Mouse (Mus musculus): ENCODE results near the gene Peli2. TPM values are rescaled to one million over a fixed set of nuclear protein-coding genes. Genes with fewer than 3 reads are reported as not detected.

Gene Peli2
- total and polyA plus RNA-seq, 3 experiments: not detected

GRCm38 (mm10) chr14:48098253-48098652 is 22.4 kb upstream of the Peli2 start:
- DNase-seq (ENCODE audit: extremely low read depth): no peak
- H3K9ac ChIP-seq (ENCODE audit: insufficient read depth, low read depth): no peak overlapping the region
- in situ Hi-C loops (cut with MboI; ENCODE audit: low pct_ligation_motif_present, low pct_unique_long_range_greater_than_20kb, low sequenced_read_pairs) (no loop called here), dilution Hi-C loops (cut with MboI; ENCODE audit: extremely low pct_ligation_motif_present, extremely low pct_unique_long_range_greater_than_20kb, low sequenced_read_pairs) (no loop called here)
- no peaks in the 10 kb centered on the region for H3K4me1 ChIP-seq (ENCODE audit: control insufficient read depth in 1 of 2, insufficient read depth in 2 of 2)
- H3K4me3 ChIP-seq (replicated peaks in 1 of 3; ENCODE audit: low read depth in 2 of 3, low read length in 2 of 3, poor library complexity in 1 of 3): no peak overlapping the region
- TF ChIP-seq CHD2 (IDR thresholded peaks at IDR 0.05; ENCODE audit: low read length): no peak
- TF ChIP-seq E2F4 (IDR thresholded peaks at IDR 0.05; ENCODE audit: insufficient replicate concordance, low read depth, low read length): no peak
- TF ChIP-seq MAFK (IDR thresholded peaks at IDR 0.05; ENCODE audit: insufficient replicate concordance, low read length): no peak
- no peak for TF ChIP-seq ELF1 (IDR thresholded peaks at IDR 0.05; ENCODE audit: low read depth, low read length)
- no peak for TF ChIP-seq MYC (IDR thresholded peaks at IDR 0.05; ENCODE audit: low read depth, low read length)
- H3K27ac ChIP-seq (ENCODE audit: insufficient read depth, low read depth): no peak overlapping the region
- H3K27me3 ChIP-seq (replicated peaks): no peaks in the 10 kb centered on the region
- H3K36me3 ChIP-seq (replicated peaks in 1 of 2; ENCODE audit: control insufficient read depth in 1 of 2, insufficient read depth in 1 of 2, low read length in 1 of 2): no peaks in the 10 kb centered on the region
- H3K4me2 ChIP-seq (ENCODE audit: insufficient read depth, low read depth, poor library complexity, severe bottlenecking): no peak overlapping the region
- no peaks in the 10 kb centered on the region for H3K9me3 ChIP-seq (replicated peaks; ENCODE audit: low read length)
- no peaks in the 10 kb centered on the region for H3K79me2 ChIP-seq (replicated peaks; ENCODE audit: control insufficient read depth, extremely low read depth, insufficient read depth, poor library complexity, severe bottlenecking)

- Histone ChIP-seq H3K27me3 (replicated peaks) (no peaks in the 10 kb centered on the region), H3K9me3 (replicated peaks; ENCODE audit: low read length) (no peaks in the 10 kb centered on the region), H3K4me2 (ENCODE audit: insufficient read depth, low read depth, poor library complexity, severe bottlenecking) (no peak overlapping the region), H3K79me2 (replicated peaks; ENCODE audit: control insufficient read depth, extremely low read depth, insufficient read depth, poor library complexity, severe bottlenecking) (no peaks in the 10 kb centered on the region), H3K27ac (ENCODE audit: insufficient read depth, low read depth) (no peak overlapping the region), H3K36me3 (replicated peaks in 1 of 2; ENCODE audit: control insufficient read depth in 1 of 2, insufficient read depth in 1 of 2, low read length in 1 of 2) (no peaks in the 10 kb centered on the region), H3K4me3 (replicated peaks in 1 of 3; ENCODE audit: low read depth in 2 of 3, low read length in 2 of 3, poor library complexity in 1 of 3) (no peak overlapping the region), H3K4me1 (ENCODE audit: control insufficient read depth in 1 of 2, insufficient read depth in 2 of 2) (no peaks in the 10 kb centered on the region), H3K9ac (ENCODE audit: insufficient read depth, low read depth) (no peak overlapping the region)
- no peak for TF ChIP-seq POLR2A (IDR thresholded peaks at IDR 0.05; ENCODE audit: low read depth, low read length)
- TF ChIP-seq NELFE (IDR thresholded peaks at IDR 0.05; ENCODE audit: low read depth, low read length): no peak
- TF ChIP-seq SIN3A (IDR thresholded peaks at IDR 0.05; ENCODE audit: low read length): no peak
- no peak for TF ChIP-seq JUND (conservative IDR thresholded peaks at IDR 0.05; ENCODE audit: low read depth, low read length)
- TF ChIP-seq NRF1 (IDR thresholded peaks at IDR 0.05; ENCODE audit: low read depth, low read length): no peak
- TF ChIP-seq MXI1 (IDR thresholded peaks at IDR 0.05; ENCODE audit: low read depth, low read length): no peak
- no peak for TF ChIP-seq CHD1 (IDR thresholded peaks at IDR 0.05; ENCODE audit: low read depth, low read length)
- TF ChIP-seq ZMIZ1 (IDR thresholded peaks at IDR 0.05; ENCODE audit: low read depth, low read length): no peak
- TF ChIP-seq GABPA (IDR thresholded peaks at IDR 0.05; ENCODE audit: insufficient replicate concordance, low read depth, low read length): no peak
- no peak for TF ChIP-seq MYC (IDR thresholded peaks at IDR 0.05; ENCODE audit: low read depth, low read length)
- no peak for TF ChIP-seq CHD2 (IDR thresholded peaks at IDR 0.05; ENCODE audit: low read length)
- TF ChIP-seq EP300 (IDR thresholded peaks at IDR 0.05; ENCODE audit: low read length): no peak
- no peak for TF ChIP-seq E2F4 (IDR thresholded peaks at IDR 0.05; ENCODE audit: insufficient replicate concordance, low read depth, low read length)
- DNase-seq (ENCODE audit: extremely low read depth): no peak
- in situ Hi-C loops (cut with MboI; ENCODE audit: low pct_ligation_motif_present, low pct_unique_long_range_greater_than_20kb, low sequenced_read_pairs) (no loop called here), dilution Hi-C loops (cut with MboI; ENCODE audit: extremely low pct_ligation_motif_present, extremely low pct_unique_long_range_greater_than_20kb, low sequenced_read_pairs) (no loop called here)
Observed at GRCm38 (mm10) chr14:48099354-48099753, 21.3 kb upstream of the Peli2 start.

GRCm38 (mm10) chr14:48106453-48106852 is 14.2 kb upstream of the Peli2 start:
- H3K9ac ChIP-seq (ENCODE audit: insufficient read depth, low read depth): no peak overlapping the region
- no peaks in the 10 kb centered on the region for H3K36me3 ChIP-seq (replicated peaks in 1 of 2; ENCODE audit: control insufficient read depth in 1 of 2, insufficient read depth in 1 of 2, low read length in 1 of 2)
- TF ChIP-seq KAT2A (IDR thresholded peaks at IDR 0.05; ENCODE audit: insufficient replicate concordance, low read length) (no peak), MXI1 (IDR thresholded peaks at IDR 0.05; ENCODE audit: low read depth, low read length) (no peak), MAX (IDR thresholded peaks at IDR 0.05; ENCODE audit: low read length) (no peak), RAD21 (IDR thresholded peaks at IDR 0.05; ENCODE audit: low read depth, low read length) (no peak), E2F4 (IDR thresholded peaks at IDR 0.05; ENCODE audit: insufficient replicate concordance, low read depth, low read length) (no peak), EP300 (IDR thresholded peaks at IDR 0.05; ENCODE audit: low read length) (no peak), CTCF (conservative IDR thresholded peaks at IDR 0.05 in 1 of 2, IDR thresholded peaks at IDR 0.05 in 1 of 2; ENCODE audit: low read depth in 2 of 2, low read length in 2 of 2) (no peak), UBTF (IDR thresholded peaks at IDR 0.05; ENCODE audit: low read depth, low read length) (no peak), ELF1 (IDR thresholded peaks at IDR 0.05; ENCODE audit: low read depth, low read length) (no peak), BHLHE40 (IDR thresholded peaks at IDR 0.05; ENCODE audit: low read depth, low read length) (no peak), IRF4 (IDR thresholded peaks at IDR 0.05; ENCODE audit: low read depth, low read length) (no peak), ZC3H11A (IDR thresholded peaks at IDR 0.05; ENCODE audit: low read depth, low read length) (no peak)
- H3K4me3 ChIP-seq (replicated peaks in 1 of 3; ENCODE audit: low read depth in 2 of 3, low read length in 2 of 3, poor library complexity in 1 of 3): no peak overlapping the region
- no peaks in the 10 kb centered on the region for H3K4me1 ChIP-seq (ENCODE audit: control insufficient read depth in 1 of 2, insufficient read depth in 2 of 2)
- no peak for DNase-seq (ENCODE audit: extremely low read depth)
- H3K27me3 ChIP-seq (replicated peaks): no peaks in the 10 kb centered on the region
- no peak overlapping the region for H3K4me2 ChIP-seq (ENCODE audit: insufficient read depth, low read depth, poor library complexity, severe bottlenecking)
- in situ Hi-C loops (cut with MboI; ENCODE audit: low pct_ligation_motif_present, low pct_unique_long_range_greater_than_20kb, low sequenced_read_pairs): no loop called here
- H3K79me2 ChIP-seq (replicated peaks; ENCODE audit: control insufficient read depth, extremely low read depth, insufficient read depth, poor library complexity, severe bottlenecking): no peaks in the 10 kb centered on the region
- H3K27ac ChIP-seq (ENCODE audit: insufficient read depth, low read depth): no peak overlapping the region
- peaks cover 3% of the 10 kb centered on the region for H3K9me3 ChIP-seq (replicated peaks; ENCODE audit: low read length)
- dilution Hi-C loops (cut with MboI; ENCODE audit: extremely low pct_ligation_motif_present, extremely low pct_unique_long_range_greater_than_20kb, low sequenced_read_pairs): no loop called here
